17 mouse cellular contexts compared by ENCODE assay signal in the genomic region with DNA sequence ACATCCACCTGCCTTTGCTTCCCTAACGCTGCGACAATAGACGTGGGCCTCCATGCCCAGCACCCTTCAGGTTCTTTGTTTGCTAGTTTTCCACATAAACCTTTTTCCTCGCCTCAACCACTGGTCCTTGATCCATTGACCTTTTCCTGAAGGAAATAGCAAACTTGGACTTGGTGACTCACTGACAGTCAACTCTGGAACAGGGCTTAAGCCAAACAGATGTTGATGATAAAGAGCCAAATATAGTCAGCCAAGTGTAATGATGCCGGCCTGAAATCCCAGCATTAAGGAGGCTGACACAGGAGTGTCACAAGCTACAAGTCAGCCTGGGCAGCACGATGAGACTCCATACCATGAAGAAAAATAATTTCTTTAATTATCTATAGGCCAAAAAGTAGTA.
A peak's percentile ranks its signal among the peaks of the same experiment; 100 is the strongest.
DNase-seq lines count a peak whose midpoint lies in the region; TF ChIP-seq lines count a peak whose summit lies in the region.
"Had no signal": no experiment of that assay in that cellular context is flagged by ENCODE, and none has a peak within 500 bp of the region (broad histone marks: within the 10 kb centered on the region; RNA-seq: fewer than 3 reads in every experiment).

No protein-coding gene starts in this region.

- no peak for TF ChIP-seq POLR2A in kidney, adult 2 months (IDR thresholded peaks at IDR 0.05; ENCODE audit: low read depth, low read length)
- TF ChIP-seq POLR2A in lung, adult 2 months (IDR thresholded peaks at IDR 0.05; ENCODE audit: borderline replicate concordance, extremely low read depth, low read depth, low read length): no peak

- H3K27me3 ChIP-seq in kidney, adult 2 months (replicated peaks; ENCODE audit: control insufficient read depth, insufficient read depth, low read length): no peaks in the 10 kb centered on the region
- H3K27me3 ChIP-seq: embryonic facial prominence, embryonic 15.5 days; hindbrain, embryonic 15.5 days had no signal

- no peak overlapping the region for H3K4me3 ChIP-seq in kidney, adult 2 months (ENCODE audit: insufficient read depth, low read depth, low read length)
- H3K4me3 ChIP-seq in lung, adult 2 months (replicated peaks; ENCODE audit: extremely low read depth, low read depth, low read length): no peak overlapping the region
- H3K4me3 ChIP-seq: embryonic facial prominence, embryonic 15.5 days; erythroblast, embryonic 14.5 days; forebrain, embryonic 10.5 days; hindbrain, embryonic 15.5 days had no signal

- DNase-seq in gastrocnemius, adult 18-20 months (ENCODE audit: low spot score): peak; percentile 12
- no peak for DNase-seq in gastrocnemius, postnatal 25 days
- DNase-seq in kidney, adult 2 months: peak; percentile 1
- no peak for DNase-seq in kidney, postnatal 36 days
- DNase-seq in lung, postnatal 36 days: peak; percentile 8
- no peak for DNase-seq in lung, adult 2 months
- DNase-seq in frontal cortex, postnatal 14 days (ENCODE audit: low spot score in 2 of 2): no peak
- DNase-seq in cerebellum, adult 9-11 months: no peak
- DNase-seq: adrenal gland, postnatal 14 days; cerebellum, adult 2 months; cerebellum, postnatal 14 days; gastrocnemius, postnatal 10 days; heart, postnatal 36 days had no signal

- no peak for TF ChIP-seq CTCF in kidney, adult 2 months (conservative IDR thresholded peaks at IDR 0.05; ENCODE audit: insufficient read depth, insufficient read length, low read depth, low read length)
- no peak for TF ChIP-seq CTCF in lung, adult 2 months (IDR thresholded peaks at IDR 0.05; ENCODE audit: insufficient read depth, low read length)

- no peaks in the 10 kb centered on the region for H3K36me3 ChIP-seq in kidney, adult 2 months (ENCODE audit: control insufficient read depth, insufficient read depth, low read length)
- H3K36me3 ChIP-seq: embryonic facial prominence, embryonic 15.5 days; forebrain, embryonic 10.5 days; hindbrain, embryonic 15.5 days had no signal

- no peaks in the 10 kb centered on the region for H3K4me1 ChIP-seq in kidney, adult 2 months (ENCODE audit: control insufficient read depth, insufficient read depth, low read length)
- H3K4me1 ChIP-seq in lung, adult 2 months (ENCODE audit: control insufficient read depth, insufficient read depth, low read length): no peaks in the 10 kb centered on the region
- H3K4me1 ChIP-seq: embryonic facial prominence, embryonic 15.5 days; hindbrain, embryonic 15.5 days had no signal

- WGBS in kidney, adult 2 months: 67% methylated on average over 6 of the region's 6 CpGs
- WGBS in lung, adult 2 months: 45% methylated on average over 6 of the region's 6 CpGs

- no peak overlapping the region for H3K27ac ChIP-seq in kidney, adult 2 months (ENCODE audit: insufficient read depth, low read depth, low read length)
- H3K27ac ChIP-seq: embryonic facial prominence, embryonic 15.5 days; forebrain, embryonic 10.5 days; hindbrain, embryonic 15.5 days had no signal

Comparison
In these comparisons a context has a peak if more than half of its experiments do, and no peak if none do; other contexts are left out.
1. DNase-seq: peak in gastrocnemius, adult 18-20 months (single experiment), kidney, adult 2 months (single experiment) and lung, postnatal 36 days (single experiment); none in gastrocnemius, postnatal 25 days (single experiment), kidney, postnatal 36 days (0 of 2), lung, adult 2 months (single experiment), frontal cortex, postnatal 14 days (0 of 2) and cerebellum, adult 9-11 months (single experiment).